Mouse (Mus musculus) monocyte, adult 5-6 weeks (primary cell): ENCODE results near the gene Col25a1. TPM values are rescaled to one million over a fixed set of nuclear protein-coding genes. Genes with fewer than 3 reads are reported as not detected.

Experiments
- ATAC-seq: fragments of 153-309, 156-312 bp; replicated peaks from 2 replicates; pipeline ENCODE4 v1.8.0; 2017; ENCODE audit warnings: mild to moderate bottlenecking; ENCODE audit not compliant: low TSS enrichment, insufficient number of reproducible peaks, severe bottlenecking, poor library complexity, low FRiP score
- total RNA-seq: library from RNA; stranded (forward); fragments of 200-1000, 200-491, 200-594 nt; gene quantifications from 3 replicates; pipeline ENCODE4 v1.2.3, GENCODE M21; 2017

The Col25a1 gene
- total RNA-seq, 1 experiment from 2014 or later, result not detected

DNA sequence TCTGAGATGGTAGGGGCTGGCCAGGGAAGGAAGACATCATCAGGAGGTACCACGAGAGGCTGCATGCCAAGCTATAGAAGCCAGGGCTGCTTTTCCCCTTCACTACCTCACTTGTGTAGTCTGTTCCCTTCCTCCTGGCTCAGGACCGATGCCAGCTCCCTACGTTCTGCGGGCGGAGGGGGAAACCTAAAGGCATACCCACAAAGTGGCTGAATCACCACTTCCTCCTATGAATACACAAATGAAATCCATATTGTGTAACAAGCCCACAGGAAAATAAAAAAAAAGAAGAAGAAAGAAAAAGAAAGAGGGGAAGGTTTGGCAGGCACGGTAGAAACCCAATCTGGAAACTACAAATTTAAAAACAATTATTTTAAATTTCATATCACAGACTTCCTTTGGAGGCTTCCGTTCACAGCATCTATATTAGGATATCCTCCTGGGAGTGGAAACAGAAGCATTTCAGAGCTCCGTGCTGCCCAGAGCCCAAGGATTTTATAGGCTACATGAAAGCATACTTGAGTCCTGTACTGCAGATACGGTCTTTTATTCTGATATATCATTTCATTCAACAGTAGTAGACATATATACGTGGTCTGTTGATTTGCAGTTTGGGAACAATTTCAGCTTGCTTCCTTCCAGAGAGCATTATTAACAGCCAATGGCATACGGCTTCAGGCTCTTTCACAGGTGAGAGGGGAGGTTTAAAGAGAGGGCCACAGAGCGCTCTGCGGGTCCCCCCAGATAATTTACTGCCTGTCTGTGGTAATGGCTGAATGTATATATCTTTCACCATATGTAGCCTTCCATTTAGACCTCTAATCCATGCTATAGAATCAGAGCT, 269.6 kb downstream of the Col25a1 start:
- peak; percentile 59; the same call in 1 of the 2 replicates for ATAC-seq

DNA sequence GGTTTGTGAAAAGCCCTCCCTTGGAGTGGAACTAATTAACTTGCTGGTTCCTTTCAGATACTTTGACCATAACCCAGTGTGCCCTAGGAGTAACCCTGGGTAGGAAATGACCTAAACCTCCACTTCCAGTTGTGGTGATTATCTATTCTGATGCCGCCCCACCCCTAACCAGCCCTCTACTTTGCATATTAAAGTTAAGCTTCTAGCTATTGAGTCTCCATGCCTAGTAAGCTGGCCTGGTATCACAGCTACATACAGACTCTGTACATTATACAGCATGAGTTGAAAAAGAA, 270.2 kb downstream of the Col25a1 start:
- peak; percentile 53 for ATAC-seq

DNA sequence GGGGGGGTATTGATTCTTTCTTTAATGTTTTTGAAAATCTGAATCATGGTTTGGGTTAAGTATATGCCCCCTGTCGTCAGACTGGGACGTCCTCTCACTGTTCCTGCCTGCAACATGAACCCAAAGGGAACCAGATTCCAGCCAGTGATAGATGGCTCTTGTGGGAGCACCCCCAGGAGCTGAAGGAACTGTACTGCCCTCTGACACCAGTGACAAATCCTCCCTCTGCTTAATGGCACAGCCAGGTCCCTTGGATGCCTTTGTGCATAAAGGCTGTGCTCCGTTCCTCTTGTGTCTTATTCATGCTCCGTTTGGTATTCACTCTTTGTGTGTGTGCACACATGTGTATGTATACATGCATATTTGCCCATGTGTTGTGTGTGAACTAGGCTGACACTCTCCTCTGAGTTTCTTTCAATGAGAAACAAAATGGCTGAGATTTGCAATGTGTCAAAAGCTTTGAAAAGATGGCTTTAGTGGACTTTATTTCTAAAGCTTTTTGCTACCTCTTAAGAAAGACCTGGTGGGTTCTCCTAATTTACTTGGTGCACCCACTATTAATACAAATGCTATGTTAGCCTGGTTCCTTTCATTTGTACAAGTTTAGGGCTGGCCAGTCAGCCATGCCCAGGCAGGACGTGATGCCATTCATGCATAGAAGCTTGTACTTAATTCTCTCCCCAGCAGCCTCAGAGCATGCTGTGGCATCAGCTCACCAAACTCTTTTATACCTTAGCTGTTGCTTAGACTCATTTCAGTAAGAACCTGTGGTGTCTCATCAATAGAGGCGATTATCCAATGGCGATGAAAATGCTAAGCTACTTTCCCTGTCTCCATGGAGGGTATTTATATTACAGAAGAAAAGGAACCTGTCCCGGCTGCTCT, 273.5 kb downstream of the Col25a1 start:
- no peak for ATAC-seq

DNA sequence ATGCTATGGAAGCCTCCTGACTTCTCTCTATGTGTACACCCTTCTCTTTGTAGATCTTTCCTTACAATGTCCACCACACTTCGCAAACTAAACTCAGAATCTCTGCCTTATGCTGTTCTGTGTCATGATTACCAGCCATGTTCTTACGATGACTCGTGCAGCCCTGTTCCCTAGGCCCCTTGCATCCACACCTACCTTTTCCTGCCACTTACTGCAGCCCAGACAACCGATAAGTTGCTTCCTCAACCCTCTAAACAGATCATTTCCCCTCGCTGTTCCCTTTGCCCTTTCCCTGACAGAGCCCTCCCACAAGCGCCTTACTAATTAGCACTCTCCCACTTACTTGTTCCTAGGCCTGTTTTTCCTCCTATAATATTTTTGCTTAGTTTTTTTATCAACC, 275.9 kb downstream of the Col25a1 start:
- ATAC-seq, result no peak

GRCm38 (mm10) chr3:130413239-130413638, 281.9 kb downstream of the Col25a1 start:
- ATAC-seq, result no peak

DNA sequence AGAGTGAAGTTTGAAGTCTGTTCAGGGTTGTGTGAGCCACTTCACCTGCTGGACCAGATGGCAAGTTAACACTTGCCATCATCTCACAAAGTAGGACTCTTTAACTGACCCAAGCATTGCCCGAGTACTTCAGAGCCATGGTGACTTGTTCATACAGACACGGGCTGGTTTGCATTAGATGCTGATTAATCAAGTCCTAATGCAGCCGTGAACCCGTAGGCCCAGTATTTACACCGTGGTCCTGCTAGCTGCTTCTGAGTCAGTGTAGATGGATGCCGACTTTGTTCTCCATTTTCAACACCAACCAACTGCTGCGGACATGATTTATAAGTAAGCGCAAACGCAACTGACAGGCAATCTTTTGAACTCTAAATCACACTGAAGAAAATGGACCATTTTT, 287.6 kb downstream of the Col25a1 start:
- no peak for ATAC-seq

GRCm38 (mm10) chr3:130428796-130429195, 297.5 kb downstream of the Col25a1 start:
- ATAC-seq, result no peak

DNA sequence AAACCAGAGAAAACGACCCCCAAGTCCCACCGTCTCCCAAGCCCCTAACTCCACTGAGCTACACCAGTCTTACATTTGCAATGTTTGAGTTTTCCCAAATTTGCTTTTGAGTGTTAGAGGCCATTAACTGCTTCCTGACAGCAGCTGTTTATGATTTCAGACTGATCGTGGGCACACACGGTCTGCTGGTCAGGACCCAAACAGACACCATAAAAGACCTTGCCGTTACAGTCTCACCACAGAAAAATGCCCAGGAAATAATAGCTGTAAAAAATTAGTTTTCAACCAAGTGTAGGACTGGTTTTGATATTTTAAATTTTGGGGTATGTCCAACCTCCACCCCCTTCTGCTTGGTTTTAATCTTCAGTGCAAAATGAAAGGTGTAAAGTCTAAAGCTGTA, 298.8 kb downstream of the Col25a1 start:
- no peak for ATAC-seq

DNA sequence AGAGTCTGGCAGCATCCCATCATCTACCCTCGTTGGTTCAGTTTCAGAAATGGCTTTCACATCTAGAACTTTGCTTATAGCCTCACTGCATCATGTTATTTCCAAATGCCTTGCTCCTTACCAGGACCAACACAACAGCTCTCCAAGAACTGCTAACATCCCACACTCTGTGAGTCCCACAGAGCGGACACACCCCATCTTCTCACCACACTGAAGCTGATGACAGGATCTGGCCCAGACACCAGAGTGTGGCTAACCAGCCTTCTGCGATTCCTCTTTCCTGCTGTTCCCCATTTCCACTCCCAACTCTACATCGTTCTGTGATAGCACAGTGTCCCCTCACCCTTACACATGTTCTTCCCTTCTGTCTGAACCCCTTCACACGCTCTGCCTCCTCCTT, 301.5 kb downstream of the Col25a1 start:
- ATAC-seq, result no peak

DNA sequence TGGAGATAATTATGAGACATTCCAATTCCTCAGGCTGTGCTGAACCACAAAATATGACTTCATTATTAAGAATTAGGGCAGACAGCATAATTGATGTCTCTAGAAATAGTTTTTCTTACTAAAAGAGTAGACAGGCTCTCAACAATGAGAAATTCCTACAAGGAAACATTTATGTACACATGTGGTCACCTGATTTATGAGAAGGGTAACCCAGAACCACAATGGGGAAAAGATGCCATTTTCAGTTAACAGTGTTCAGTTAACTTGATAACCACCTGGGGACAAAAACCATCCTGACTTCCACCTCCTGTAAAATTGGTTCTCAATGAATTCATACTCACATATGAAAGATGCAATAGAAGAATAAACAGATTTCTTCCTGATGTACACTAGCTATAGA, 305.7 kb downstream of the Col25a1 start:
- no peak for ATAC-seq

DNA sequence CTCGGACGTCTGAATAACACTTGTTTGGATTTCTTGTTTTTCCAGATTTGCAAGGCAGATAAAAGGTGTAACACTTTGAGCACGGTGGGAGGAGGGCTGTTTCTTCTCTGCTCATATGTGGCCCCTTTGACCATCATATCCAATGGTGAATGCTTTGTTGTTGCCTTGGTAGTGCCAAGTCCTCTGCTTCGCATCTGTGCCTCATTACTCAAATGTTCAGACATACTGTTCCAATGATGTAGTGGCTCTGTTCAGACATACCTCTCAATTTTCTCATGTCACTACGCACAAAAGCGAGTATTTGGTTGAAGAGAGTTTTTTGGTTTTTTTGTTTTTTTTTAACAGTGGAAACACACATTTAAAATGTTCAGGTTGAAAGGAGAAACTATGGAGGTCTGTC, 308.5 kb downstream of the Col25a1 start:
- ATAC-seq, result no peak

DNA sequence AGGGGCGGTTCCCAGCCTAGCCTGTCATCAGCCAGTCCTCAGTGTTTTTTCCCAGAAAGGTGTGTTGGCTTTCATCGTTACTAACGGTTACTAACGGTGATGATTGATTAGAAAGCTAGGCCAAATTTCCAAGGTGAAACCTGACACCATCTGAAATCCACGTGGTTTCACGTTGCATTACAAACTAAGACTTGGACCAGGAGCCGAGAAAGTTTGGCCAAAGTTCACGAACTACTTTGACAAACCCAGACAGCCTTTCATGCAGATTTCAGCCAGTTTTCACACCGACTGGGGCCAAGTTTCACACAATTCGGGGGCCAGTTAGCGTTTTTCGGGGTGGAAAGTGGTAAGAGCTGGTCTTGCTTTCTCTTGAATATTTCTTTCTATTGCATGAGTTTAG, 309.4 kb downstream of the Col25a1 start:
- ATAC-seq, result no peak

- no peak for ATAC-seq
Measured at GRCm38 (mm10) chr3:130443842-130444627, 312.7 kb downstream of the Col25a1 start.

GRCm38 (mm10) chr3:130449864-130450263, 318.6 kb downstream of the Col25a1 start:
- ATAC-seq, result no peak

- no peak for ATAC-seq
Measured at GRCm38 (mm10) chr3:130465371-130465770, 334.1 kb downstream of the Col25a1 start.

- ATAC-seq, result no peak
Measured at GRCm38 (mm10) chr3:130473211-130473768, 342.0 kb downstream of the Col25a1 start.

DNA sequence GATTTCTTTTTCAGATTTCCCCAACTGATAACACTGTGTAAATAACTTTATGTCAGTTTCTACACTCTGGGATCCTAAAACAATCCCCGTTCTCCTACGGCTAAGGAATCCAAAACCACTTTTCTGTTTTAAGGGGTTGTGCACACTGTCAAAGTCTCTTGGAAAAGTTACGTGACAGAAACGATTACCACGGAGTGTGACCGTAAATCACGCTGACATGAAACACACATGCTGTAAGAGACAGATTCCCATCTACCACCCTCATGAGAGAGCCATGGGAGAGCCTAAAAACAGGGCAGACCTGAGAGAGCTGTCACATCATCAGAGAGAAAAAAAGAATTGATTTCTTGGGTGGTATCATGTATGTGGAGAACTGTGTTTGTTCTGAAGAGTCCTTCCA, 342.7 kb downstream of the Col25a1 start:
- no peak for ATAC-seq

GRCm38 (mm10) chr3:130482513-130482912, 351.2 kb downstream of the Col25a1 start:
- no peak for ATAC-seq

GRCm38 (mm10) chr3:130488839-130489238, 357.5 kb downstream of the Col25a1 start:
- ATAC-seq, result no peak
